ENCODE assay signal across 22 mouse cellular contexts in genomic region chr7:90313421-90313820, GRCm38 (mm10). TPM values are rescaled to one million over a fixed set of nuclear protein-coding genes. Genes with fewer than 3 reads are reported as not detected.
"Had no signal": no experiment of that assay in that cellular context is flagged by ENCODE, and none has a peak within 500 bp of the region (broad histone marks: within the 10 kb centered on the region; RNA-seq: fewer than 3 reads in every experiment).

No protein-coding gene starts in this region.

- H3K4me2 ChIP-seq: liver, embryonic 11.5 days; liver, embryonic 15.5 days; midbrain, embryonic 13.5 days; neural tube, embryonic 15.5 days had no signal

- H3K27ac ChIP-seq: layer of hippocampus, adult 2 months; limb, embryonic 10.5 days; liver, embryonic 15.5 days; midbrain, embryonic 13.5 days; neural tube, embryonic 15.5 days had no signal

- H3K9ac ChIP-seq: liver, embryonic 15.5 days; midbrain, embryonic 13.5 days; neural tube, embryonic 15.5 days had no signal

- H3K4me1 ChIP-seq: limb, embryonic 10.5 days; liver, embryonic 15.5 days; midbrain, embryonic 13.5 days; neural tube, embryonic 15.5 days had no signal

- H3K27me3 ChIP-seq: liver, embryonic 15.5 days; megakaryocyte, embryonic 14.5 days; midbrain, embryonic 13.5 days; neural tube, embryonic 15.5 days had no signal

- H3K4me3 ChIP-seq: layer of hippocampus, adult 2 months; limb, embryonic 10.5 days; liver, embryonic 15.5 days; megakaryocyte, embryonic 14.5 days; midbrain, embryonic 13.5 days; neural tube, embryonic 15.5 days had no signal

- H3K36me3 ChIP-seq: limb, embryonic 10.5 days; liver, embryonic 15.5 days; midbrain, embryonic 13.5 days; neural tube, embryonic 15.5 days had no signal

- ATAC-seq: lung, postnatal 0 days; midbrain, embryonic 13.5 days had no signal

- H3K9me3 ChIP-seq: limb, embryonic 10.5 days; liver, embryonic 15.5 days; megakaryocyte, embryonic 14.5 days; midbrain, embryonic 13.5 days; neural tube, embryonic 15.5 days had no signal

- DNase-seq: kidney, adult 18-20 months; kidney, postnatal 10 days; kidney, postnatal 4 days; lung, adult 2 months; lung, postnatal 36 days; thymus, postnatal 36 days had no signal

RNA-seq across cellular contexts. Expression of gene Ccdc83, which starts 47.8 kb away (rescaled TPM):
- total RNA-seq: layer of hippocampus, adult 2 months; layer of hippocampus, postnatal 10 days; left cerebral cortex, postnatal 10 days; midbrain, postnatal 0 days had no signal
- polyA plus RNA-seq: kidney, embryonic 14.5 days; limb, embryonic 10.5 days; limb, embryonic 14.5 days; liver, embryonic 11.5 days; liver, embryonic 15.5 days; midbrain, embryonic 13.5 days; midbrain, postnatal 0 days; neural tube, embryonic 11.5 days; neural tube, embryonic 15.5 days; stomach, embryonic 16.5 days; thymus, postnatal 0 days had no signal
